Comparison of ENCODE assay signal across 32 mouse cellular contexts in the genomic region with DNA sequence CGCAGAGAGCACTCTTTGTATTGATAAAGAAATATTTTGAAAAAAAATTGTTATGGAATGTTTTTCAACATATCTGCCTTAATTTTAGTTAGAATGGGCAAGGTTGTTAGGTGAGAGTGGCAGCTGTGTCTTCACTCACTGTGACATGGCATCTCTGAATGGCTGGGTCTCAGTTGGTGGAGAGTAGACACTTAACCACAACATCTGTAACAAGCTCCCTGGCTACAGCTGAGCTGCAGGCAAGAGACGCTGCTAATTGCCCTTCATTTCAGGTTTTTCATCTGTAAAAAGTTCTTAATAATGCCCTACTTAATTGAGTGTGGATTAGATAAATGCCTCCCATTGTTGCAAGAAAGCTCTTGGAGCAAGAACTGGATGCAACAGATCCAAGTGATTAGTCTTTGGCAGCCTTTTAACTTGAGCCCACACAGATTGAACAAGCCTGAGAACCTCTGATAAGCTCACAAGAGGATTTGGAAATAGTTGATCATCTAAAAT. TPM values are rescaled to one million over a fixed set of nuclear protein-coding genes. Genes with fewer than 3 reads are reported as not detected.
A peak's percentile ranks its signal among the peaks of the same experiment; 100 is the strongest.
DNase-seq lines count a peak whose midpoint lies in the region; ATAC-seq and TF ChIP-seq lines count a peak whose summit lies in the region.
"Had no signal": no experiment of that assay in that cellular context is flagged by ENCODE, and none has a peak within 500 bp of the region (broad histone marks: within the 10 kb centered on the region; RNA-seq: fewer than 3 reads in every experiment).

No protein-coding gene starts in this region.

- TF ChIP-seq CTCF in brain, embryonic 14.5 days (IDR thresholded peaks at IDR 0.05; ENCODE audit: borderline replicate concordance, extremely low read depth, insufficient read depth, insufficient read length): no peak
- no peak for TF ChIP-seq CTCF in forebrain, postnatal 0 days (IDR thresholded peaks at IDR 0.05; ENCODE audit: low read depth)

- H3K4me3 ChIP-seq in forebrain, embryonic 12.5 days (replicated peaks): no peak overlapping the region
- H3K4me3 ChIP-seq in forebrain, embryonic 10.5 days: no peak overlapping the region
- no peak overlapping the region for H3K4me3 ChIP-seq in forebrain, postnatal 0 days (ENCODE audit: low read depth, low read length)
- H3K4me3 ChIP-seq: embryonic facial prominence, embryonic 10.5 days; embryonic facial prominence, embryonic 13.5 days; erythroblast, embryonic 14.5 days; heart, embryonic 12.5 days; heart, embryonic 15.5 days; hindbrain, embryonic 10.5 days; hindbrain, embryonic 13.5 days; intestine, embryonic 15.5 days had no signal

- H3K4me2 ChIP-seq in forebrain, embryonic 12.5 days: no peak overlapping the region
- H3K4me2 ChIP-seq in forebrain, postnatal 0 days (ENCODE audit: low read depth): no peak overlapping the region
- H3K4me2 ChIP-seq: embryonic facial prominence, embryonic 13.5 days; heart, embryonic 12.5 days; heart, embryonic 15.5 days; hindbrain, embryonic 13.5 days; intestine, embryonic 15.5 days had no signal

- ATAC-seq in forebrain, embryonic 12.5 days (ENCODE audit: low FRiP score): 0 out of 2 replicates have a peak, but pooled peaks have one; percentile 46
- 0 out of 2 replicates have a peak, but pooled peaks have one; percentile 25 for ATAC-seq in forebrain, postnatal 0 days
- ATAC-seq: hindbrain, embryonic 16.5 days; intestine, embryonic 15.5 days had no signal

- TF ChIP-seq POLR2A in brain, embryonic 14.5 days (IDR thresholded peaks at IDR 0.05; ENCODE audit: borderline replicate concordance, extremely low read depth, insufficient read depth, insufficient read length, poor library complexity, severe bottlenecking): no peak

- H3K9me3 ChIP-seq in forebrain, embryonic 12.5 days: no peaks in the 10 kb centered on the region
- no peaks in the 10 kb centered on the region for H3K9me3 ChIP-seq in forebrain, embryonic 10.5 days
- no peaks in the 10 kb centered on the region for H3K9me3 ChIP-seq in forebrain, postnatal 0 days (ENCODE audit: low read length)
- H3K9me3 ChIP-seq: embryonic facial prominence, embryonic 10.5 days; embryonic facial prominence, embryonic 13.5 days; G1E; heart, embryonic 12.5 days; heart, embryonic 15.5 days; hindbrain, embryonic 10.5 days; hindbrain, embryonic 13.5 days; intestine, embryonic 15.5 days had no signal

- H3K4me1 ChIP-seq in forebrain, embryonic 12.5 days: peaks cover 12% of the 10 kb centered on the region
- H3K4me1 ChIP-seq in forebrain, embryonic 10.5 days: peaks cover 20% of the 10 kb centered on the region
- H3K4me1 ChIP-seq in forebrain, postnatal 0 days (ENCODE audit: insufficient read depth): 0 out of 2 replicates have a peak, but pooled peaks cover 8% of the 10 kb centered on the region
- H3K4me1 ChIP-seq: embryonic facial prominence, embryonic 10.5 days; embryonic facial prominence, embryonic 13.5 days; heart, embryonic 12.5 days; heart, embryonic 15.5 days; intestine, embryonic 15.5 days had no signal

- H3K27me3 ChIP-seq in forebrain, embryonic 12.5 days: no peaks in the 10 kb centered on the region
- H3K27me3 ChIP-seq in forebrain, embryonic 10.5 days (ENCODE audit: poor library complexity, severe bottlenecking): no peaks in the 10 kb centered on the region
- no peaks in the 10 kb centered on the region for H3K27me3 ChIP-seq in forebrain, postnatal 0 days (ENCODE audit: insufficient read depth, low read length)
- H3K27me3 ChIP-seq: CH12.LX; embryonic facial prominence, embryonic 13.5 days; heart, embryonic 12.5 days; heart, embryonic 15.5 days; hindbrain, embryonic 13.5 days; intestine, embryonic 15.5 days had no signal

- H3K36me3 ChIP-seq in forebrain, embryonic 12.5 days (replicated peaks): no peaks in the 10 kb centered on the region
- no peaks in the 10 kb centered on the region for H3K36me3 ChIP-seq in forebrain, embryonic 10.5 days (replicated peaks)
- no peaks in the 10 kb centered on the region for H3K36me3 ChIP-seq in forebrain, postnatal 0 days (ENCODE audit: insufficient read depth)
- H3K36me3 ChIP-seq: embryonic facial prominence, embryonic 10.5 days; embryonic facial prominence, embryonic 13.5 days; G1E; heart, embryonic 12.5 days; heart, embryonic 15.5 days; hindbrain, embryonic 10.5 days; hindbrain, embryonic 13.5 days; intestine, embryonic 15.5 days had no signal

- no peak overlapping the region for H3K9ac ChIP-seq in forebrain, embryonic 12.5 days
- H3K9ac ChIP-seq in forebrain, postnatal 0 days: no peak overlapping the region
- H3K9ac ChIP-seq: embryonic facial prominence, embryonic 13.5 days; heart, embryonic 12.5 days; heart, embryonic 15.5 days; hindbrain, embryonic 13.5 days; intestine, embryonic 15.5 days had no signal

- no peak for DNase-seq in forebrain, embryonic 10.5 days (ENCODE audit: extremely low spot score, low spot score)
- peak; percentile 57 for DNase-seq in brain, embryonic 14.5 days (ENCODE audit: low read depth)
- no peak for DNase-seq in forebrain, postnatal 0 days
- peak; percentile 70 for DNase-seq in retina, postnatal 1 day
- DNase-seq in yolk sac, embryonic 10.5 days (ENCODE audit: low spot score): no peak
- no peak for DNase-seq in spleen, postnatal 10 days (ENCODE audit: low spot score in 2 of 2)
- DNase-seq: adrenal gland, adult 2 months; adrenal gland, postnatal 14 days; B cell, adult 2 months; cerebellum, adult 11-12 months; cerebellum, adult 8-10 months; cerebellum, postnatal 10 days; cerebellum, postnatal 36 days; embryo, embryonic 11 days; gastrocnemius, postnatal 10 days; gastrocnemius, postnatal 36 days; heart, adult 11 months; heart, postnatal 10 days; heart, postnatal 36 days; kidney, adult 11 months had no signal

- WGBS in forebrain, embryonic 12.5 days: 53% methylated on average over 2 of the region's 2 CpGs
- 53% methylated on average over 2 of the region's 2 CpGs for WGBS in forebrain, embryonic 10.5 days
- WGBS in forebrain, postnatal 0 days: 53% methylated on average over 2 of the region's 2 CpGs

- H3K27ac ChIP-seq in forebrain, embryonic 12.5 days: no peak overlapping the region
- no peak overlapping the region for H3K27ac ChIP-seq in forebrain, embryonic 10.5 days
- H3K27ac ChIP-seq in forebrain, postnatal 0 days (ENCODE audit: low read depth, low read length): no peak overlapping the region
- H3K27ac ChIP-seq: embryonic facial prominence, embryonic 10.5 days; embryonic facial prominence, embryonic 13.5 days; heart, embryonic 15.5 days; hindbrain, embryonic 10.5 days; hindbrain, embryonic 13.5 days; intestine, embryonic 15.5 days had no signal

RNA-seq across cellular contexts. Expression of a gene that starts 57.5 kb away (rescaled TPM):
- 102 and 115 TPM in 2 replicates for polyA plus RNA-seq in forebrain, embryonic 12.5 days (2016; fragmentation: Nextera tagmentation; extraction: Ambion mirVana)
- polyA plus RNA-seq in forebrain, embryonic 10.5 days (2016; fragmentation: Nextera tagmentation; extraction: Ambion mirVana): 52.2 and 53.1 TPM in 2 replicates
- polyA plus RNA-seq in brain, embryonic 14.5 days (2012; rRNA removed): 110 and 128 TPM in 2 replicates
- total RNA-seq in forebrain, postnatal 0 days (2014; rRNA removed): 169 and 237 TPM in 2 replicates
- polyA plus RNA-seq in forebrain, postnatal 0 days (2015; fragmentation: Nextera tagmentation; extraction: Ambion mirVana): 78.2 and 115 TPM in 2 replicates
- total RNA-seq: CH12.LX had no signal
- polyA plus RNA-seq: erythroblast, embryonic 14.5 days; G1E had no signal

Comparison
In these comparisons a context has a peak if more than half of its experiments do, and no peak if none do; other contexts are left out.
1. DNase-seq: peak in brain, embryonic 14.5 days (single experiment) and retina, postnatal 1 day (single experiment); none in forebrain, embryonic 10.5 days (single experiment), forebrain, postnatal 0 days (single experiment), yolk sac, embryonic 10.5 days (single experiment) and spleen, postnatal 10 days (0 of 2).